Mouse (Mus musculus): ENCODE measurements around the gene Dtd1. TPM values are rescaled to one million over a fixed set of nuclear protein-coding genes. Genes with fewer than 3 reads are reported as not detected.
A peak's percentile ranks its signal among the peaks of the same experiment; 100 is the strongest.

Dtd1 gene
- total and polyA plus RNA-seq, 3 experiments = 32.5 to 36.0 TPM; not detected in 1

DNA sequence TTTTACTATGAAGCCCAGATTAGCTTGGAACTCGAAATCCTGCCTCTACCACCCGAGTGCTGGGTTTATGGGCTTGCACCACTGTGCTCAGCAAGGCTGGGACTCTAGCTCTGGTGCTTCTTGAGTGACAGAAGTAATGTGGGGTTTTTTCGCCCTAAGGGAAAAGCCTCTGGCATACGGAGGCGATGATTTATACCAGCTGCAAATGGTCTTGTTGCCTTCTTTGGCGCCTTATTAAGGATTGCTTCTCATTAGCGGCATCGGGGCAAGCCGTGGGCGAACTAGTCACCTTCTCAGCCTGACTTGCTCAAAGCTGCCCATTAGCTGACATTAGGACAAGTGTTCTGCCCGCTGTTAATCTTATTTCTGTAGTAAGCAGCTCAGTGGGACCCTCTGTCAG is 100.9 kb downstream of the Dtd1 start:
- DNase-seq (ENCODE audit: low read depth, low spot score) = no peak
- Histone ChIP-seq H3K4me3 (ENCODE audit: control insufficient read depth in 1 of 2, insufficient read depth in 1 of 2, low read depth in 2 of 2, low read length in 2 of 2) (no peak overlapping the region), H3K4me1 (ENCODE audit: control insufficient read depth in 1 of 2, insufficient read depth in 2 of 2, low read length in 2 of 2) (no peaks in the 10 kb centered on the region), H3K27me3 (ENCODE audit: control insufficient read depth in 1 of 2, insufficient read depth in 2 of 2, low read length in 2 of 2) (no peaks in the 10 kb centered on the region), H3K9me3 (replicated peaks; ENCODE audit: insufficient read depth, low read length) (no peaks in the 10 kb centered on the region), H3K9ac (ENCODE audit: control insufficient read depth, low read depth, low read length, poor library complexity, severe bottlenecking) (no peak overlapping the region), H3K79me2 (ENCODE audit: control insufficient read depth, insufficient read depth, low read length, poor library complexity) (no peaks in the 10 kb centered on the region), H3K27ac (ENCODE audit: control insufficient read depth, low read depth, low read length) (no peak overlapping the region), H3K36me3 (ENCODE audit: control insufficient read depth in 1 of 2, insufficient read depth in 2 of 2, low read length in 2 of 2) (no peaks in the 10 kb centered on the region)
- TF ChIP-seq JUND (IDR thresholded peaks at IDR 0.05; ENCODE audit: low read depth, low read length) (no peak), ZKSCAN1 (IDR thresholded peaks at IDR 0.05; ENCODE audit: low read depth, low read length) (no peak), RCOR1 (IDR thresholded peaks at IDR 0.05; ENCODE audit: low read depth, low read length) (no peak), EP300 (IDR thresholded peaks at IDR 0.05; ENCODE audit: low read depth in 1 of 2, low read length in 2 of 2) (no peak), USF1 (IDR thresholded peaks at IDR 0.05; ENCODE audit: low read depth, low read length) (no peak), MAZ (IDR thresholded peaks at IDR 0.05; ENCODE audit: low read depth, low read length) (no peak), CHD2 (IDR thresholded peaks at IDR 0.05; ENCODE audit: low read length) (no peak), UBTF (IDR thresholded peaks at IDR 0.05; ENCODE audit: borderline replicate concordance, insufficient read depth, low read depth, low read length) (no peak), ZC3H11A (IDR thresholded peaks at IDR 0.05; ENCODE audit: low read depth, low read length) (no peak), TAL1 (IDR thresholded peaks at IDR 0.05; ENCODE audit: low read length) (no peak), KAT2A (conservative IDR thresholded peaks at IDR 0.05; ENCODE audit: low read depth, low read length) (no peak), ZMIZ1 (IDR thresholded peaks at IDR 0.05; ENCODE audit: low read depth, low read length) (no peak)

DNA sequence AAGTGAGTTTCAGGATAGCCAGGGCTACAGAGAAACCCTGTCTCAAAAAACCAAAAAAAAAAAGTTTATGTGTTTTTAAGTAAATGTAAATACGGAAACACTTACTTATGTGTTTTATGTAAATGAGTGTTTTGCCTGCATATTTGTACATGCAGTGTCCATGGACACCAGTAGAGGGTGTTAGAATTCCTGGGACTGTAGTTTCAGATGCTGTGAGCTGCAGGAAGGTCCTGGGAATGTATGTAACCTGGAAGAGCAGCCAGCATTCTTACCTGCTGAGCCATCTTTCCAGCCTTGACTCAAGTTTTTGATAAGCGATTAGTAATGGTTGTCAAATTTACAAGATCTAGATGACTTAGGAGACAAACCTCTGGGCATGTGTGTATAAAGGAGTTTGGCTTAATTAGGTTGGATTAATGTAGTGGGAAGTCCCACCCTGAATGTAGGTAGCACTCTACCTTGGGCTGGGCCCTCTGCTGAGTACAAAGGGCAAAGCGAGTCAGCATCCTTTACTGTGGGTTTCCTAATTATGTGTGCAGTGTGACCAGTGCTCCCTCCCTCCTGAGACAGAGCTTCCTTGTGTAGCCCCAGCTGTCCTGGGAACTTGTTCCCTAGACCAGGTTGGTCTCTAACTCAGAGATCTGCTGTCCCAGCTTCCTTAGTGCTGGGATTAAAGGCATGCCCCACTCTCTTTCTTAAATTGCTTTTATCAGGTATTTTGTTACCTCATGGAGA is 101.9 kb downstream of the Dtd1 start:
- Histone ChIP-seq H3K4me3 (ENCODE audit: control insufficient read depth in 1 of 2, insufficient read depth in 1 of 2, low read depth in 2 of 2, low read length in 2 of 2) (no peak overlapping the region), H3K27ac (ENCODE audit: control insufficient read depth, low read depth, low read length) (no peak overlapping the region), H3K27me3 (ENCODE audit: control insufficient read depth in 1 of 2, insufficient read depth in 2 of 2, low read length in 2 of 2) (no peaks in the 10 kb centered on the region), H3K4me1 (ENCODE audit: control insufficient read depth in 1 of 2, insufficient read depth in 2 of 2, low read length in 2 of 2) (no peaks in the 10 kb centered on the region), H3K9me3 (replicated peaks; ENCODE audit: insufficient read depth, low read length) (no peaks in the 10 kb centered on the region), H3K36me3 (ENCODE audit: control insufficient read depth in 1 of 2, insufficient read depth in 2 of 2, low read length in 2 of 2) (no peaks in the 10 kb centered on the region), H3K79me2 (ENCODE audit: control insufficient read depth, insufficient read depth, low read length, poor library complexity) (no peaks in the 10 kb centered on the region), H3K9ac (ENCODE audit: control insufficient read depth, low read depth, low read length, poor library complexity, severe bottlenecking) (no peak overlapping the region)
- TF ChIP-seq CTCF (IDR thresholded peaks at IDR 0.05 in 2 of 3, conservative IDR thresholded peaks at IDR 0.05 in 1 of 3; ENCODE audit: control insufficient read depth in 1 of 3, insufficient read depth in 1 of 3, low read depth in 2 of 3, low read length in 3 of 3, poor library complexity in 1 of 3, severe bottlenecking in 1 of 3) (peak in 1 of 3 experiments; percentile 8; a peak in 1 of 6 replicates), GABPA (IDR thresholded peaks at IDR 0.05; ENCODE audit: low read depth, low read length) (no peak)
- no peak for DNase-seq (ENCODE audit: low read depth, low spot score)

DNA sequence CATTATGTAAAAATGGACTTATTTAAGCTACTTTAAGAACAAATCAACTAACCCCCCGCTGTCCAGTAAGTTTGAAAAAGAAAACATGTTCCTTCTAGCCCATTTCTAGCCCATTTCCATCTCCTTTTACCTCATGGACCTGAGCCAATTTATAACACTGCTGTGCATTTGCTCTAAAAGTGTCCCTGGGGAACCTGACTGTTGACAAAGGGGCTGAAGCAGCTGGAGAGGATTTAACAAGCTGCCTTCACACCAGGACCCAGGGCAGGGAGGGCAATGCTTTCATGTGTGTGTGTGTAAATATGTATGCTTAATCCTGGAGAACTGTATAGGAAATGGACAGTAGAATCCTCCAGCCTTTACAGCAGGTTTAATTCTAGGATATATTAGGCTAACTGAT is 109.6 kb downstream of the Dtd1 start:
- no peaks in the 10 kb centered on the region for H3K79me2 ChIP-seq (ENCODE audit: control insufficient read depth, insufficient read depth, low read length, poor library complexity)
- no peak overlapping the region for H3K9ac ChIP-seq (ENCODE audit: control insufficient read depth, low read depth, low read length, poor library complexity, severe bottlenecking)
- no peak overlapping the region for H3K27ac ChIP-seq (ENCODE audit: control insufficient read depth, low read depth, low read length)
- H3K9me3 ChIP-seq (replicated peaks; ENCODE audit: insufficient read depth, low read length) = no peaks in the 10 kb centered on the region
- no peaks in the 10 kb centered on the region for H3K27me3 ChIP-seq (ENCODE audit: control insufficient read depth in 1 of 2, insufficient read depth in 2 of 2, low read length in 2 of 2)
- no peaks in the 10 kb centered on the region for H3K36me3 ChIP-seq (ENCODE audit: control insufficient read depth in 1 of 2, insufficient read depth in 2 of 2, low read length in 2 of 2)
- H3K4me3 ChIP-seq (ENCODE audit: control insufficient read depth in 1 of 2, insufficient read depth in 1 of 2, low read depth in 2 of 2, low read length in 2 of 2) = no peak overlapping the region
- no peaks in the 10 kb centered on the region for H3K4me1 ChIP-seq (ENCODE audit: control insufficient read depth in 1 of 2, insufficient read depth in 2 of 2, low read length in 2 of 2)
- no peak for DNase-seq (ENCODE audit: low read depth, low spot score)
- no peak for TF ChIP-seq RAD21 (IDR thresholded peaks at IDR 0.05; ENCODE audit: low read depth, low read length)
- TF ChIP-seq TAL1 (IDR thresholded peaks at IDR 0.05; ENCODE audit: low read length) = no peak
- TF ChIP-seq GABPA (IDR thresholded peaks at IDR 0.05; ENCODE audit: low read depth, low read length) = no peak
- TF ChIP-seq JUND (IDR thresholded peaks at IDR 0.05; ENCODE audit: low read depth, low read length) = no peak
- TF ChIP-seq KAT2A (conservative IDR thresholded peaks at IDR 0.05; ENCODE audit: low read depth, low read length) = no peak

Measured in MEL (cell line).